Mouse (Mus musculus) forebrain, embryonic 11.5 days (tissue): ENCODE data around the gene 2010111I01Rik. TPM values are rescaled to one million over a fixed set of nuclear protein-coding genes. Genes with fewer than 3 reads are reported as not detected.

ENCODE experiments used
- ATAC-seq: fragments of 200-750 bp; cut with Nextera tagmentation; replicated peaks from 2 replicates; pipeline ENCODE4 v1.8.0; 2017; ENCODE audit warnings: moderate TSS enrichment; ENCODE audit not compliant: low FRiP score
- DNase-seq: peaks from one replicate; pipeline ENCODE4 v3.0.0-alpha.2; 2017; ENCODE audit warnings: low spot score
- H3K27ac ChIP-seq: fragments of 300-500 bp; sonication (generic); 2 replicates; pipeline ENCODE4 v1.5.1; 2014; ENCODE audit warnings: low read depth, low read length
- H3K27me3 ChIP-seq: fragments of 300-500 bp; sonication (generic); 2 replicates; pipeline ENCODE4 v1.6.1; 2014; ENCODE audit warnings: mild to moderate bottlenecking, low read length, mixed read lengths; ENCODE audit not compliant: control insufficient read depth, insufficient read depth
- H3K36me3 ChIP-seq: fragments of 300-500 bp; sonication (generic); 2 replicates; pipeline ENCODE4 v1.6.1; 2014; ENCODE audit warnings: mild to moderate bottlenecking, low read length, moderate library complexity, mixed read lengths; ENCODE audit not compliant: control insufficient read depth, insufficient read depth
- H3K4me1 ChIP-seq: fragments of 300-500 bp; sonication (generic); replicated peaks from 2 replicates; pipeline ENCODE4 v1.6.1; 2014; ENCODE audit warnings: low read length, mixed read lengths; ENCODE audit not compliant: control insufficient read depth, insufficient read depth
- H3K4me2 ChIP-seq: fragments of 300-500 bp; sonication (generic); 2 replicates; pipeline ENCODE4 v1.6.1; 2014; ENCODE audit warnings: low read depth, mild to moderate bottlenecking, low read length, moderate library complexity, mixed read lengths; ENCODE audit not compliant: severe bottlenecking
- H3K4me3 ChIP-seq: fragments of 300-500 bp; sonication (generic); 2 replicates; pipeline ENCODE4 v1.5.1; 2014; ENCODE audit warnings: low read depth, low read length
- H3K9ac ChIP-seq: fragments of 300-500 bp; sonication (generic); 2 replicates; pipeline ENCODE4 v1.6.1; 2014; ENCODE audit warnings: low read length
- H3K9me3 ChIP-seq: fragments of 300-500 bp; sonication (generic); 2 replicates; pipeline ENCODE4 v1.6.1; 2016; ENCODE audit warnings: low read length, mixed read lengths; ENCODE audit not compliant: control insufficient read depth
- WGBS: fragments of 180-500 bp; shearing (Covaris S2); extraction: QIAGEN DNeasy Blood & Tissue Kit; methylation state at CpG from one replicate; pipeline ENCODE4 v1.1.7; 2014; 5-methylcytosine and 5-hydroxymethylcytosine counted together
- polyA plus RNA-seq: library from polyadenylated mRNA; unstranded; fragments of >200 nt; fragmentation: Nextera tagmentation; extraction: Ambion mirVana; gene quantifications from 2 replicates; pipeline ENCODE4 v1.2.1, GENCODE M21; 2014

Gene 2010111I01Rik
- polyA plus RNA-seq, 1 experiment from 2014 or later, result 38.9 TPM

GRCm38 (mm10) chr13:63039326-63039725, 74.6 kb downstream of the 2010111I01Rik start:
- no peak overlapping the region for H3K4me2 ChIP-seq
- DNase-seq (no peak), ATAC-seq (no peak)
- H3K36me3 ChIP-seq, result no peaks in the 10 kb centered on the region
- H3K4me3 ChIP-seq, result no peak overlapping the region
- no peak overlapping the region for H3K27ac ChIP-seq
- H3K27me3 ChIP-seq, result no peaks in the 10 kb centered on the region
- no peaks in the 10 kb centered on the region for H3K4me1 ChIP-seq
- WGBS, result 75% methylated on average over 6 of the region's 6 CpGs
- no peak overlapping the region for H3K9ac ChIP-seq
- no peaks in the 10 kb centered on the region for H3K9me3 ChIP-seq

GRCm38 (mm10) chr13:63039848-63040247, 75.2 kb downstream of the 2010111I01Rik start:
- H3K9ac ChIP-seq, result no peak overlapping the region
- 85% methylated on average over 2 of the region's 2 CpGs for WGBS
- no peak overlapping the region for H3K27ac ChIP-seq
- ATAC-seq (no peak), DNase-seq (no peak)
- no peaks in the 10 kb centered on the region for H3K27me3 ChIP-seq
- H3K4me1 ChIP-seq, result no peaks in the 10 kb centered on the region
- H3K9me3 ChIP-seq, result no peaks in the 10 kb centered on the region
- H3K36me3 ChIP-seq, result no peaks in the 10 kb centered on the region
- no peak overlapping the region for H3K4me2 ChIP-seq
- H3K4me3 ChIP-seq, result no peak overlapping the region

GRCm38 (mm10) chr13:63045504-63046205, 81.0 kb downstream of the 2010111I01Rik start:
- no peaks in the 10 kb centered on the region for H3K27me3 ChIP-seq
- H3K4me1 ChIP-seq, result no peaks in the 10 kb centered on the region
- no peak overlapping the region for H3K27ac ChIP-seq
- no peak overlapping the region for H3K4me2 ChIP-seq
- no peak for DNase-seq
- H3K9me3 ChIP-seq, result no peaks in the 10 kb centered on the region; the same call in 1 of the 2 replicates
- no peak overlapping the region for H3K9ac ChIP-seq
- ATAC-seq, result no peak
- no peaks in the 10 kb centered on the region for H3K36me3 ChIP-seq
- H3K4me3 ChIP-seq, result no peak overlapping the region
- WGBS, result 85% methylated on average over 2 of the region's 2 CpGs

- peak; percentile 78 for DNase-seq
- ATAC-seq, result peak; percentile 71
- no peaks in the 10 kb centered on the region for H3K36me3 ChIP-seq
- no peaks in the 10 kb centered on the region; the same call in 1 of the 2 replicates for H3K9me3 ChIP-seq
- H3K4me1 ChIP-seq, result no peaks in the 10 kb centered on the region
- H3K9ac ChIP-seq, result no peak overlapping the region
- no peak overlapping the region for H3K4me3 ChIP-seq
- H3K27ac ChIP-seq, result no peak overlapping the region
- 49% methylated on average over 7 of the region's 7 CpGs for WGBS
- no peaks in the 10 kb centered on the region for H3K27me3 ChIP-seq
- H3K4me2 ChIP-seq, result no peak overlapping the region
Measured at GRCm38 (mm10) chr13:63046206-63047020, 81.7 kb downstream of the 2010111I01Rik start.

GRCm38 (mm10) chr13:63063706-63064105, 99.0 kb downstream of the 2010111I01Rik start:
- H3K9ac ChIP-seq, result no peak overlapping the region

GRCm38 (mm10) chr13:63066607-63067006, 101.9 kb downstream of the 2010111I01Rik start:
- no peaks in the 10 kb centered on the region for H3K36me3 ChIP-seq
- DNase-seq (no peak), ATAC-seq (no peak)
- H3K27ac ChIP-seq, result no peak overlapping the region
- H3K4me3 ChIP-seq, result no peak overlapping the region
- no peak overlapping the region for H3K4me2 ChIP-seq
- 71% methylated on average over 1 of the region's 1 CpGs for WGBS
- H3K27me3 ChIP-seq, result no peaks in the 10 kb centered on the region
- no peak overlapping the region for H3K9ac ChIP-seq
- no peaks in the 10 kb centered on the region for H3K9me3 ChIP-seq
- H3K4me1 ChIP-seq, result no peaks in the 10 kb centered on the region

More at GRCm38 (mm10) chr13:63063706-63064105, 99.0 kb downstream of the 2010111I01Rik start:
- H3K4me3 ChIP-seq, result no peak overlapping the region
- DNase-seq (no peak), ATAC-seq (no peak)
- H3K4me1 ChIP-seq, result no peaks in the 10 kb centered on the region
- WGBS, result 95% methylated on average over 1 of the region's 1 CpGs
- no peak overlapping the region for H3K4me2 ChIP-seq
- H3K27ac ChIP-seq, result no peak overlapping the region
- H3K27me3 ChIP-seq, result no peaks in the 10 kb centered on the region
- no peaks in the 10 kb centered on the region for H3K36me3 ChIP-seq
- H3K9me3 ChIP-seq, result no peaks in the 10 kb centered on the region

GRCm38 (mm10) chr13:63068371-63069136, 103.9 kb downstream of the 2010111I01Rik start:
- Histone ChIP-seq H3K9me3 (no peaks in the 10 kb centered on the region), H3K4me2 (no peak overlapping the region), H3K27me3 (no peaks in the 10 kb centered on the region), H3K4me1 (no peaks in the 10 kb centered on the region), H3K27ac (no peak overlapping the region), H3K9ac (no peak overlapping the region), H3K36me3 (no peaks in the 10 kb centered on the region), H3K4me3 (no peak overlapping the region)
- no peak for DNase-seq
- no peak for ATAC-seq
- 72% methylated on average over 4 of the region's 4 CpGs for WGBS

- no peaks in the 10 kb centered on the region for H3K9me3 ChIP-seq
- no peak overlapping the region for H3K9ac ChIP-seq
- H3K27ac ChIP-seq, result no peak overlapping the region
- H3K4me3 ChIP-seq, result no peak overlapping the region
- ATAC-seq (no peak), DNase-seq (no peak)
- 77% methylated on average over 8 of the region's 8 CpGs for WGBS
- no peaks in the 10 kb centered on the region for H3K4me1 ChIP-seq
- no peaks in the 10 kb centered on the region for H3K27me3 ChIP-seq
- no peak overlapping the region for H3K4me2 ChIP-seq
- H3K36me3 ChIP-seq, result no peaks in the 10 kb centered on the region
Measured at GRCm38 (mm10) chr13:63071874-63072273, 107.2 kb downstream of the 2010111I01Rik start.
